Mouse (Mus musculus): ENCODE measurements at regions not wholly inside any gene's neighbourhood (a gene's known extent, or its start where the extent isn't known, plus 50 kb on each side); places are given as distances from the start of the nearest gene placed in this dataset.

- peak; percentile 70; the same call in 1 of the 2 replicates for TF ChIP-seq CTCF (IDR thresholded peaks at IDR 0.05; ENCODE audit: control insufficient read depth, insufficient read depth, insufficient replicate concordance, low read depth, low read length)
- TF ChIP-seq POLR2A (IDR thresholded peaks at IDR 0.05; ENCODE audit: control insufficient read depth, low read depth, low read length): no peak
These were observed 129.1 kb upstream of the A430005L14Rik start for GRCm38 (mm10) chr4:153827914-153828313.
